Mouse (Mus musculus): ENCODE measurements around the gene Zfp784.

- TF ChIP-seq POLR2A (IDR thresholded peaks at IDR 0.05; ENCODE audit: borderline replicate concordance, control insufficient read depth, low read depth, low read length): no peak
- TF ChIP-seq CTCF (IDR thresholded peaks at IDR 0.05; ENCODE audit: control insufficient read depth, insufficient read depth, low read length): no peak
Measured at GRCm38 (mm10) chr7:5012681-5013513, 25.3 kb downstream of the Zfp784 start.
